Mouse (Mus musculus): Measurements from ENCODE around the gene Il4ra. TPM values are rescaled to one million over a fixed set of nuclear protein-coding genes. Genes with fewer than 3 reads are reported as not detected.

The Il4ra gene
- polyA plus RNA-seq, 2 experiments from 2014 or later, result 67.8 to 77.8 TPM

Other genes starting within 250 kb of the Il4ra start
- 1 to 10 TPM; 4.0 to 4.8 TPM for gene Kdm8, start 107.4 kb upstream of the Il4ra start, polyA plus RNA-seq (2017; shearing (Covaris generic))
- 100 to 1,000 TPM; 115 to 134 TPM for gene Nsmce1, start 60.5 kb upstream of the Il4ra start, polyA plus RNA-seq (2017; shearing (Covaris generic))
- 10 to 100 TPM; 53.6 to 63.4 TPM for gene Il21r, start 51.3 kb downstream of the Il4ra start, polyA plus RNA-seq (2017; shearing (Covaris generic))
- gene Gtf3c1, start 155.7 kb downstream of the Il4ra start, polyA plus RNA-seq (2017; shearing (Covaris generic)), result 10 to 100 TPM; 17.8 to 21.3 TPM
- gene D430042O09Rik, start 155.8 kb downstream of the Il4ra start, polyA plus RNA-seq (2017; shearing (Covaris generic)), result 1 to 10 TPM; 4.6 TPM